Mouse (Mus musculus) left cerebral cortex, postnatal 14 days (tissue): ENCODE measurements at regions not wholly inside any gene's neighbourhood (a gene's known extent, or its start where the extent isn't known, plus 50 kb on each side); places are given as distances from the start of the nearest gene placed in this dataset.

Source experiments
- DNase-seq, 2 experiments: peaks; one replicate each; pipeline ENCODE4 v3.0.0; 2021 to 2022; ENCODE audit warnings: low spot score in 2 of 2, mixed read lengths in 1 of 2
- intact Hi-C: fragments of 180-260 bp; cut with DNase I; formaldehyde crosslinking; loops from one replicate; pipeline ENCODE4 v1.15.1; 2025

- DNase-seq: peak in 1 of 2 experiments; percentile 2
- intact Hi-C loops: no loop called here
Measured at GRCm38 (mm10) chrX:90992008-90992407, 100.1 kb downstream of the Gm44 start.
